Mouse (Mus musculus): ENCODE measurements around the gene Pcbd1. TPM values are rescaled to one million over a fixed set of nuclear protein-coding genes. Genes with fewer than 3 reads are reported as not detected.
"Not testable (repeated sequence)": the region's sequence is repeated elsewhere in the genome, so short reads cannot be mapped to it uniquely, and the experiment has no call there.

The Pcbd1 gene
- polyA plus RNA-seq, 1 experiment = 3.1 TPM

GRCm38 (mm10) chr10:61088468-61088867, 663 bp upstream of the Pcbd1 start:
- Histone ChIP-seq H3K4me1 (ENCODE audit: control insufficient read depth, insufficient read depth, low read length) (no peaks in the 10 kb centered on the region; the same call in 1 of the 2 replicates), H3K4me3 (ENCODE audit: insufficient read depth, low read length) (no peak overlapping the region), H3K27ac (ENCODE audit: insufficient read depth, low read length) (no peak overlapping the region)
- TF ChIP-seq CTCF (IDR thresholded peaks at IDR 0.05; ENCODE audit: borderline replicate concordance, insufficient read depth, low read length) = no peak
- no peak for TF ChIP-seq POLR2A (IDR thresholded peaks at IDR 0.05; ENCODE audit: low read depth, low read length)

- no peaks in the 10 kb centered on the region; the same call in 1 of the 2 replicates for H3K4me1 ChIP-seq (ENCODE audit: control insufficient read depth, insufficient read depth, low read length)
- H3K27ac ChIP-seq (ENCODE audit: insufficient read depth, low read length) = no peak overlapping the region
- TF ChIP-seq POLR2A (IDR thresholded peaks at IDR 0.05; ENCODE audit: low read depth, low read length) (no peak), CTCF (IDR thresholded peaks at IDR 0.05; ENCODE audit: borderline replicate concordance, insufficient read depth, low read length) (no peak)
- H3K4me3 ChIP-seq (ENCODE audit: insufficient read depth, low read length) = no peak overlapping the region
Observed at GRCm38 (mm10) chr10:61091866-61092265, 2.7 kb downstream of the Pcbd1 start.

- no peaks in the 10 kb centered on the region for H3K4me1 ChIP-seq (ENCODE audit: control insufficient read depth, insufficient read depth, low read length)
- no peak overlapping the region for H3K4me3 ChIP-seq (ENCODE audit: insufficient read depth, low read length)
- H3K27ac ChIP-seq (ENCODE audit: insufficient read depth, low read length) = no peak overlapping the region
- TF ChIP-seq POLR2A (IDR thresholded peaks at IDR 0.05; ENCODE audit: low read depth, low read length) = no peak
- TF ChIP-seq CTCF (IDR thresholded peaks at IDR 0.05; ENCODE audit: borderline replicate concordance, insufficient read depth, low read length) = no peak
Observed at GRCm38 (mm10) chr10:61103564-61104114, 14.5 kb downstream of the Pcbd1 start.

GRCm38 (mm10) chr10:61114246-61114720, 25.2 kb downstream of the Pcbd1 start:
- H3K27ac ChIP-seq (ENCODE audit: insufficient read depth, low read length) = peak overlapping the region; percentile 57
- no peak for TF ChIP-seq CTCF (IDR thresholded peaks at IDR 0.05; ENCODE audit: borderline replicate concordance, insufficient read depth, low read length)
- no peak for TF ChIP-seq POLR2A (IDR thresholded peaks at IDR 0.05; ENCODE audit: low read depth, low read length)
- no peak overlapping the region for H3K4me3 ChIP-seq (ENCODE audit: insufficient read depth, low read length)
- H3K4me1 ChIP-seq (ENCODE audit: control insufficient read depth, insufficient read depth, low read length) = peaks cover 3% of the 10 kb centered on the region

- H3K27ac ChIP-seq (ENCODE audit: insufficient read depth, low read length); H3K4me1 ChIP-seq (ENCODE audit: control insufficient read depth, insufficient read depth, low read length); H3K4me3 ChIP-seq (ENCODE audit: insufficient read depth, low read length): not testable (repeated sequence)
Observed at GRCm38 (mm10) chr10:61121732-61122131, 32.6 kb downstream of the Pcbd1 start.

DNA sequence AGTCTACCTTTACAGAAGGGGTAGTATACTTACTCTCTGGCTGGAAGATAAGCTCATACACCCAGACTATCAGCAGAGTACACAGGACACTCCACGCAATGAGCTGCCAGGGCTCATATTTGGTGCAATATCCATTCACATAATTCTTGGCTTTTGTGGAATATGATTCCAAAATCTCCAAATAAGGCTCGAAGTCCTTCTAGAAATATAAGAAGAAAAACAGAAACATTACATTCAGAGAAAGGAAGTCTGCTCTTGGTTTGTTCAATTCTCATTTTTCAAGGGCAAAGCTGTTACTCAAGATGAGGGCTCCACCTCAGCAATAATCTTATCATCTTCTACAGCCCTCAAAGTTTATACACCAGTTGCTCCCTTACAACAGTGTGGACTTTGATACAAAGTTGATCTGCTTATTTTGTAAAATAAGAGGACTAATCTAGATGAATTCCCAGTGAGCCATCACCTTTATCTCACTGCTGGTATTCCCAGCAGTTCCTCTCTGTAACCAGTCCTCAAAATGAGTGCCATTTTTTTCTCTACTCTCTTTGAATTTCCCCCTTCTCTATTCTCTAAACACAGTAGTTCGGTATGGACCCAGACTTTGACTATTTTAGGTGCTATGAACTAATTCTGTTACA, 34.3 kb downstream of the Pcbd1 start:
- Histone ChIP-seq H3K4me1 (ENCODE audit: control insufficient read depth, insufficient read depth, low read length) (peaks cover 3% of the 10 kb centered on the region), H3K27ac (ENCODE audit: insufficient read depth, low read length) (peak overlapping the region; percentile 56), H3K4me3 (ENCODE audit: insufficient read depth, low read length) (no peak overlapping the region)
- TF ChIP-seq POLR2A (IDR thresholded peaks at IDR 0.05; ENCODE audit: low read depth, low read length) (no peak), CTCF (IDR thresholded peaks at IDR 0.05; ENCODE audit: borderline replicate concordance, insufficient read depth, low read length) (no peak)

DNA sequence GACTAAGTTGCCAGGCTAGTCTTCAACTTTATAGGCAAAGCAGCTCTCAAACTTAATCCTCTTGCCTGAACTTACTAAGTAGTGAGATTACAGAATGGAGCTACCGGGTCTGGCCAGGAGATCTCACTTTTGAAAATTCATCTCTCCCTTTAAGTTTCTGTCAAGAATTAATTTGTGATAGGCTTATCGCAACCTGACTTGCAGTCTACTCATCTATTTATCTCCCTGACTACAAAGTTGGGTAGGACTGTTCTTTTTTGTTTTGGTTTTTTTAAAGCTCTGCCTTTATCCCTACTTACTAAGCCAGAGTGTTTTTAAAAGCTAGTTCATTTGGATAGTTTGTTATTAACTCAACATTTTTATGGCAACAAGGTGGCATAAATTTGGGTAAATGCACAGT, 35.3 kb downstream of the Pcbd1 start:
- H3K4me3 ChIP-seq (ENCODE audit: insufficient read depth, low read length) = no peak overlapping the region
- no peak overlapping the region for H3K27ac ChIP-seq (ENCODE audit: insufficient read depth, low read length)
- H3K4me1 ChIP-seq (ENCODE audit: control insufficient read depth, insufficient read depth, low read length) = peaks cover 3% of the 10 kb centered on the region
- TF ChIP-seq CTCF (IDR thresholded peaks at IDR 0.05; ENCODE audit: borderline replicate concordance, insufficient read depth, low read length) (no peak), POLR2A (IDR thresholded peaks at IDR 0.05; ENCODE audit: low read depth, low read length) (no peak)

DNA sequence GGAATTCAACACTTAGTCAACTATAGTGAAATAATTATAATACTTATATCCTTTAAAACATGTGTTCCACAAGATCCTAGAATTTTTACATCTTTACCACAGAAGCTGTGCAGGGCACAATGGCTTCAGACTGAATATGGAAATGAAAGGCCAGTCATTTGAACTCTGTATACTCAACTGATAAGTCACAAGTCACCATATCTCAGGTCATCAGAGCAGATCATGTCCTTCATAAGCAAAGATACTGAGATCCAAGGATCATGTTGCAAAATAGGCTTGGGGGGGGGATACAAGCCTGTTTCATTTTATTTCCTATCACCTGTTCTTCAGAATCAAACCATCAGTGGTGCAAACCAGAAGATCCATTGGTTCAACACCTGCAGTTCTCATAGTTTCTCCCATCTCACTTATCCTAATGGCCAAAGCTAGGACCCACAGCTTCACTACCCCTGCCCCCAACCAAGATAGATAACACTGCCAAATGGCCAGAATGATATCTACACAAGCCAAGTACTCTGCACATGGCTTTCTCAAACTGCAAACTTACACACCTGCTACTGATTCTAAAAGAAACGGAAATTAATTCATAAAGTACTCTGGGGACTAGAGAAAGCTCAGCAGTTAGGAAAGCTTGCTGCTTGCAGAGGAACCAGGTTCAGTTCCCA, 39.7 kb downstream of the Pcbd1 start:
- no peak overlapping the region for H3K27ac ChIP-seq (ENCODE audit: insufficient read depth, low read length)
- H3K4me1 ChIP-seq (ENCODE audit: control insufficient read depth, insufficient read depth, low read length) = peaks cover 3% of the 10 kb centered on the region
- TF ChIP-seq CTCF (IDR thresholded peaks at IDR 0.05; ENCODE audit: borderline replicate concordance, insufficient read depth, low read length) (no peak), POLR2A (IDR thresholded peaks at IDR 0.05; ENCODE audit: low read depth, low read length) (no peak)
- no peak overlapping the region for H3K4me3 ChIP-seq (ENCODE audit: insufficient read depth, low read length)

- 0 out of 2 replicates have a peak overlapping the region, but pooled peaks have one; percentile 21 for H3K27ac ChIP-seq (ENCODE audit: insufficient read depth, low read length)
- TF ChIP-seq CTCF (IDR thresholded peaks at IDR 0.05; ENCODE audit: borderline replicate concordance, insufficient read depth, low read length) (no peak), POLR2A (IDR thresholded peaks at IDR 0.05; ENCODE audit: low read depth, low read length) (no peak)
- no peak overlapping the region for H3K4me3 ChIP-seq (ENCODE audit: insufficient read depth, low read length)
- peaks cover 1% of the 10 kb centered on the region for H3K4me1 ChIP-seq (ENCODE audit: control insufficient read depth, insufficient read depth, low read length)
Observed at GRCm38 (mm10) chr10:61130959-61131358, 41.8 kb downstream of the Pcbd1 start.

DNA sequence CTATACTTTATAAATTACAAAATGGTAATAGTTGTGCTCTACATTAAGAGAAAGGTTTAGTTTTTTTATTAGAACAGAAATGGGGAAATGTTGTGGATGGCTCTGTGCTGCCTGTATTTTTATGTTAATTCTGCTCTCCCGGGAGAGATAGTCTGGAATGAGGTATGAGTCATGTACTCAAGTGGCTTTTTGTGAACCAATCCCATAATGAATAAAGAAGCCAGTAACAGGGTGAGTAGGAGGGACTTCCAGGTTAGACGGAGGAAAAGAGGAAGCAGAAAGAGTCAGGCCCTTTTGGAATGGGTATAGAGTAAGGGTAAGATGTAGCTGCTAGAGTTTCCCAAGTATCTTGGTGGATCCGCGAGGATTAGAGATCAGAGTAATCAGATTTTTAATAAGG, 44.9 kb downstream of the Pcbd1 start:
- H3K27ac ChIP-seq (ENCODE audit: insufficient read depth, low read length) = no peak overlapping the region; the same call in 1 of the 2 replicates
- TF ChIP-seq CTCF (IDR thresholded peaks at IDR 0.05; ENCODE audit: borderline replicate concordance, insufficient read depth, low read length) = no peak
- TF ChIP-seq POLR2A (IDR thresholded peaks at IDR 0.05; ENCODE audit: low read depth, low read length) = no peak
- H3K4me3 ChIP-seq (ENCODE audit: insufficient read depth, low read length) = no peak overlapping the region
- H3K4me1 ChIP-seq (ENCODE audit: control insufficient read depth, insufficient read depth, low read length) = no peaks in the 10 kb centered on the region
